Mouse (Mus musculus) spleen, adult 2 months (tissue): ENCODE measurements at regions not wholly inside any gene's neighbourhood (a gene's known extent, or its start where the extent isn't known, plus 50 kb on each side); places are given as distances from the start of the nearest gene placed in this dataset.

ENCODE experiments used
- CTCF ChIP-seq: fragments of 200-500 bp; IDR thresholded peaks from 2 replicates; pipeline ENCODE4 v1.5.1; 2011; ENCODE audit warnings: mild to moderate bottlenecking, inconsistent platforms; ENCODE audit not compliant: insufficient read depth, insufficient read length, insufficient replicate concordance; ENCODE audit errors: extremely low read depth
- POLR2A ChIP-seq: fragments of 200-500 bp; IDR thresholded peaks from 2 replicates; pipeline ENCODE4 v1.6.1; 2011; ENCODE audit warnings: low read depth, low read length, inconsistent platforms

GRCm38 (mm10) chr5:85614783-85615182, 450.6 kb downstream of the Cenpc1 start:
- TF ChIP-seq CTCF: no peak
- no peak for TF ChIP-seq POLR2A
